Mouse (Mus musculus) spleen, postnatal 10 days (tissue): ENCODE measurements around the gene Gm9837.
"Not testable (repeated sequence)": the region's sequence is repeated elsewhere in the genome, so short reads cannot be mapped to it uniquely, and the experiment has no call there.

Experiments used
- DNase-seq, 2 experiments: peaks; one replicate each; pipeline ENCODE4 v3.0.0; 2021 to 2022; ENCODE audit warnings: low spot score in 2 of 2

The Gm9837 gene

GRCm38 (mm10) chr11:53456474-53457371, 13.6 kb downstream of the Gm9837 start, which contains the start of the genes Gm10447 and Shroom1:
Gene Gm10447, minus strand, starts transcription at chr11:53457110.
Gene Shroom1, plus strand, starts transcription at chr11:53457205.
- peak in 1 of 2 experiments; percentile 21 for DNase-seq

GRCm38 (mm10) chr11:53453031-53453430, 17.2 kb downstream of the Gm9837 start:
- DNase-seq, result no peak

GRCm38 (mm10) chr11:53452396-53452795, 17.9 kb downstream of the Gm9837 start:
- no peak for DNase-seq

GRCm38 (mm10) chr11:53451361-53451760, 18.9 kb downstream of the Gm9837 start:
- no peak for DNase-seq

GRCm38 (mm10) chr11:53450070-53450705, 20.1 kb downstream of the Gm9837 start:
- DNase-seq, result no peak

GRCm38 (mm10) chr11:53448529-53448928, 21.8 kb downstream of the Gm9837 start:
- no peak for DNase-seq

GRCm38 (mm10) chr11:53447996-53448395, 22.3 kb downstream of the Gm9837 start:
- DNase-seq, result no peak

- no peak for DNase-seq
Measured at GRCm38 (mm10) chr11:53446183-53446582, 24.1 kb downstream of the Gm9837 start.

GRCm38 (mm10) chr11:53445562-53445961, 24.7 kb downstream of the Gm9837 start:
- no peak for DNase-seq

GRCm38 (mm10) chr11:53443861-53444260, 26.4 kb downstream of the Gm9837 start:
- DNase-seq, result peak in 1 of 2 experiments; percentile 57

GRCm38 (mm10) chr11:53441921-53442320, 28.4 kb downstream of the Gm9837 start:
- DNase-seq, result no peak

- no peak for DNase-seq
Measured at GRCm38 (mm10) chr11:53436338-53436737, 33.9 kb downstream of the Gm9837 start.

- DNase-seq, result no peak
Measured at GRCm38 (mm10) chr11:53435504-53435903, 34.8 kb downstream of the Gm9837 start.

- DNase-seq, result no peak
Measured at GRCm38 (mm10) chr11:53433057-53433456, 37.2 kb downstream of the Gm9837 start.

GRCm38 (mm10) chr11:53431347-53432056, 38.8 kb downstream of the Gm9837 start:
- DNase-seq, result no peak

GRCm38 (mm10) chr11:53430670-53431346, 39.5 kb downstream of the Gm9837 start, which contains the start of the genes Uqcrq and Gdf9:
Gene Uqcrq, minus strand, starts transcription at chr11:53430831.
Gene Gdf9, plus strand, starts transcription at chr11:53431023.
- peak; percentile 96 to 99 for DNase-seq

- DNase-seq, result no peak
Measured at GRCm38 (mm10) chr11:53430300-53430669, 40.0 kb downstream of the Gm9837 start.

- DNase-seq, result no peak
Measured at GRCm38 (mm10) chr11:53429182-53429581, 41.1 kb downstream of the Gm9837 start.

- no peak for DNase-seq
Measured at GRCm38 (mm10) chr11:53428716-53429057, 41.6 kb downstream of the Gm9837 start.

- no peak for DNase-seq
Measured at GRCm38 (mm10) chr11:53427993-53428715, 42.1 kb downstream of the Gm9837 start.

GRCm38 (mm10) chr11:53426914-53427313, 43.4 kb downstream of the Gm9837 start:
- not testable (repeated sequence) for DNase-seq
